Mouse (Mus musculus): ENCODE measurements around the gene Notch4. TPM values are rescaled to one million over a fixed set of nuclear protein-coding genes. Genes with fewer than 3 reads are reported as not detected.
A peak's percentile ranks its signal among the peaks of the same experiment; 100 is the strongest.
"Not testable (repeated sequence)": the region's sequence is repeated elsewhere in the genome, so short reads cannot be mapped to it uniquely, and the experiment has no call there.

Gene Notch4
- polyA plus RNA-seq (2016; fragmentation: Nextera tagmentation; extraction: Ambion mirVana) = 8.9 and 13.1 TPM in 2 replicates

- peak within 1 kb of the TSS; percentile 8; the same call in 1 of the 2 replicates for H3K9ac ChIP-seq
- ATAC-seq (ENCODE audit: low FRiP score) = no peak
- H3K4me3 ChIP-seq = no peak within 1 kb of the TSS
- no peaks in the 10 kb centered on the region for H3K9me3 ChIP-seq (replicated peaks)
- peak within 1 kb of the TSS; percentile 23; the same call in 1 of the 2 replicates for H3K27ac ChIP-seq
- 0 out of 2 replicates have a peak, but pooled peaks cover 13% of the 10 kb centered on the region for H3K27me3 ChIP-seq
- H3K36me3 ChIP-seq = no peaks in the 10 kb centered on the region
- peaks cover 14% of the 10 kb centered on the region for H3K4me1 ChIP-seq
- WGBS = 21% methylated on average over 6 of the region's 6 CpGs
- H3K4me2 ChIP-seq (replicated peaks) = peak within 1 kb of the TSS; percentile 17
These were observed at the start of gene Notch4 for GRCm38 (mm10) chr17:34564003-34564421. Gene Notch4, plus strand, starts transcription at chr17:34564268.

- 79% methylated on average over 2 of the region's 2 CpGs for WGBS
- H3K4me3 ChIP-seq = no peak overlapping the region
These were observed 47.6 kb upstream of the Notch4 start for GRCm38 (mm10) chr17:34516514-34516913.

GRCm38 (mm10) chr17:34517252-34517651, 46.8 kb upstream of the Notch4 start, which contains the start of gene Btnl6:
Gene Btnl6, minus strand, starts transcription at chr17:34517352.
- no peak within 1 kb of the TSS for H3K4me3 ChIP-seq
- ATAC-seq (ENCODE audit: low FRiP score) = no peak
- no peak within 1 kb of the TSS for H3K27ac ChIP-seq
- H3K4me1 ChIP-seq = no peaks in the 10 kb centered on the region
- H3K27me3 ChIP-seq = no peaks in the 10 kb centered on the region; the same call in 1 of the 2 replicates
- WGBS = 91% methylated on average over 4 of the region's 4 CpGs
- H3K9ac ChIP-seq = no peak within 1 kb of the TSS
- H3K36me3 ChIP-seq = no peaks in the 10 kb centered on the region
- no peaks in the 10 kb centered on the region for H3K9me3 ChIP-seq (replicated peaks)
- no peak within 1 kb of the TSS for H3K4me2 ChIP-seq (replicated peaks)

More at GRCm38 (mm10) chr17:34516514-34516913, 47.6 kb upstream of the Notch4 start:
- Histone ChIP-seq H3K4me1 (no peaks in the 10 kb centered on the region), H3K27me3 (no peaks in the 10 kb centered on the region; the same call in 1 of the 2 replicates), H3K36me3 (no peaks in the 10 kb centered on the region), H3K9ac (no peak overlapping the region), H3K4me2 (replicated peaks) (no peak overlapping the region), H3K27ac (no peak overlapping the region), H3K9me3 (replicated peaks) (no peaks in the 10 kb centered on the region)
- no peak for ATAC-seq (ENCODE audit: low FRiP score)

GRCm38 (mm10) chr17:34517795-34518194, 46.3 kb upstream of the Notch4 start:
- Histone ChIP-seq H3K36me3 (no peaks in the 10 kb centered on the region), H3K4me2 (replicated peaks) (no peak overlapping the region), H3K27ac (no peak overlapping the region), H3K4me3 (no peak overlapping the region), H3K4me1 (no peaks in the 10 kb centered on the region), H3K9me3 (replicated peaks) (no peaks in the 10 kb centered on the region), H3K27me3 (no peaks in the 10 kb centered on the region; the same call in 1 of the 2 replicates), H3K9ac (no peak overlapping the region)
- WGBS = 96% methylated on average over 4 of the region's 4 CpGs
- no peak for ATAC-seq (ENCODE audit: low FRiP score)

- not testable (repeated sequence) for H3K27ac ChIP-seq; H3K4me3 ChIP-seq; H3K4me2 ChIP-seq (replicated peaks); H3K4me1 ChIP-seq; H3K27me3 ChIP-seq; ATAC-seq (ENCODE audit: low FRiP score); H3K9me3 ChIP-seq (replicated peaks); H3K9ac ChIP-seq; H3K36me3 ChIP-seq
- 78% methylated on average over 3 of the region's 3 CpGs for WGBS
These were observed 45.5 kb upstream of the Notch4 start for GRCm38 (mm10) chr17:34518571-34518970.

- Histone ChIP-seq H3K27me3 (no peaks in the 10 kb centered on the region; the same call in 1 of the 2 replicates), H3K9ac (no peak overlapping the region), H3K27ac (no peak overlapping the region), H3K4me3 (no peak overlapping the region), H3K4me1 (no peaks in the 10 kb centered on the region), H3K9me3 (replicated peaks) (no peaks in the 10 kb centered on the region), H3K4me2 (replicated peaks) (no peak overlapping the region), H3K36me3 (no peaks in the 10 kb centered on the region)
- no peak for ATAC-seq (ENCODE audit: low FRiP score)
- WGBS = 76% methylated on average over 1 of the region's 1 CpGs
These were observed 45.1 kb upstream of the Notch4 start for GRCm38 (mm10) chr17:34519001-34519400.

- H3K4me3 ChIP-seq = no peak overlapping the region
- no peak overlapping the region for H3K9ac ChIP-seq
- WGBS = 79% methylated on average over 3 of the region's 3 CpGs
- no peak for ATAC-seq (ENCODE audit: low FRiP score)
- no peaks in the 10 kb centered on the region for H3K9me3 ChIP-seq (replicated peaks)
- H3K27ac ChIP-seq = no peak overlapping the region
- no peaks in the 10 kb centered on the region for H3K36me3 ChIP-seq
- H3K4me1 ChIP-seq = no peaks in the 10 kb centered on the region
- H3K27me3 ChIP-seq = no peaks in the 10 kb centered on the region
- no peak overlapping the region for H3K4me2 ChIP-seq (replicated peaks)
These were observed 31.4 kb upstream of the Notch4 start for GRCm38 (mm10) chr17:34532671-34533070.

GRCm38 (mm10) chr17:34543567-34543966, 20.5 kb upstream of the Notch4 start:
- WGBS = 92% methylated on average over 13 of the region's 13 CpGs
- not testable (repeated sequence) for ATAC-seq (ENCODE audit: low FRiP score)

GRCm38 (mm10) chr17:34546797-34547196, 17.3 kb upstream of the Notch4 start:
- Histone ChIP-seq H3K27ac (no peak overlapping the region), H3K27me3 (no peaks in the 10 kb centered on the region), H3K36me3 (no peaks in the 10 kb centered on the region), H3K4me2 (replicated peaks) (no peak overlapping the region), H3K4me1 (no peaks in the 10 kb centered on the region), H3K9ac (no peak overlapping the region), H3K4me3 (no peak overlapping the region), H3K9me3 (replicated peaks) (no peaks in the 10 kb centered on the region)
- no peak for ATAC-seq (ENCODE audit: low FRiP score)
- 84% methylated on average over 1 of the region's 1 CpGs for WGBS

More at GRCm38 (mm10) chr17:34543567-34543966, 20.5 kb upstream of the Notch4 start:
- not testable (repeated sequence) for H3K4me1 ChIP-seq; H3K4me2 ChIP-seq (replicated peaks); H3K27ac ChIP-seq; H3K9ac ChIP-seq; H3K27me3 ChIP-seq; H3K36me3 ChIP-seq; H3K9me3 ChIP-seq (replicated peaks); H3K4me3 ChIP-seq

GRCm38 (mm10) chr17:34547601-34548000, 16.5 kb upstream of the Notch4 start:
- Histone ChIP-seq H3K36me3 (no peaks in the 10 kb centered on the region), H3K27me3 (no peaks in the 10 kb centered on the region), H3K4me3 (no peak overlapping the region), H3K4me2 (replicated peaks) (no peak overlapping the region), H3K4me1 (no peaks in the 10 kb centered on the region), H3K9ac (no peak overlapping the region), H3K9me3 (replicated peaks) (no peaks in the 10 kb centered on the region), H3K27ac (no peak overlapping the region)
- ATAC-seq (ENCODE audit: low FRiP score) = no peak
- 96% methylated on average over 4 of the region's 4 CpGs for WGBS

- Histone ChIP-seq H3K4me1 (no peaks in the 10 kb centered on the region), H3K27ac (no peak overlapping the region), H3K36me3 (no peaks in the 10 kb centered on the region), H3K9ac (no peak overlapping the region), H3K27me3 (no peaks in the 10 kb centered on the region), H3K4me2 (replicated peaks) (no peak overlapping the region), H3K9me3 (replicated peaks) (no peaks in the 10 kb centered on the region), H3K4me3 (no peak overlapping the region)
- ATAC-seq (ENCODE audit: low FRiP score) = no peak
- WGBS = 93% methylated on average over 3 of the region's 3 CpGs
These were observed 14.9 kb upstream of the Notch4 start for GRCm38 (mm10) chr17:34549156-34549555.

GRCm38 (mm10) chr17:34549843-34550242, 14.2 kb upstream of the Notch4 start:
- no peak overlapping the region for H3K4me3 ChIP-seq
- H3K4me2 ChIP-seq (replicated peaks) = no peak overlapping the region
- no peak for ATAC-seq (ENCODE audit: low FRiP score)
- no peaks in the 10 kb centered on the region for H3K36me3 ChIP-seq
- no peak overlapping the region for H3K9ac ChIP-seq
- H3K27me3 ChIP-seq = no peaks in the 10 kb centered on the region
- H3K9me3 ChIP-seq (replicated peaks) = no peaks in the 10 kb centered on the region
- no peaks in the 10 kb centered on the region for H3K4me1 ChIP-seq
- 73% methylated on average over 2 of the region's 2 CpGs for WGBS
- H3K27ac ChIP-seq = no peak overlapping the region

- Histone ChIP-seq H3K4me2 (replicated peaks) (no peak overlapping the region), H3K36me3 (no peaks in the 10 kb centered on the region), H3K9me3 (replicated peaks) (no peaks in the 10 kb centered on the region), H3K27me3 (no peaks in the 10 kb centered on the region), H3K4me1 (no peaks in the 10 kb centered on the region), H3K9ac (no peak overlapping the region), H3K4me3 (no peak overlapping the region), H3K27ac (no peak overlapping the region)
- 26% methylated on average over 5 of the region's 5 CpGs for WGBS
- no peak for ATAC-seq (ENCODE audit: low FRiP score)
These were observed 8.6 kb upstream of the Notch4 start for GRCm38 (mm10) chr17:34555483-34555882.
